Mouse (Mus musculus) CD4-positive, CD25-positive, alpha-beta regulatory T cell (primary cell): ENCODE measurements around the gene Bfar. TPM values are rescaled to one million over a fixed set of nuclear protein-coding genes. Genes with fewer than 3 reads are reported as not detected.

Source experiments
- polyA plus RNA-seq: library from polyadenylated mRNA; unstranded; fragments of 100-300 nt; shearing (Covaris generic); gene quantifications from one replicate; pipeline ENCODE4 v1.2.1, GENCODE M21; 2017

Bfar gene
- polyA plus RNA-seq = 56.4 TPM

GRCm38 (mm10) chr16:13671685-13672385 lies at the start of gene Bfar, which contains the start of gene 3110001I22Rik:
Gene Bfar (plus strand): TSS chr16:13671858.
Gene 3110001I22Rik (plus strand): TSS chr16:13671929.

DNA sequence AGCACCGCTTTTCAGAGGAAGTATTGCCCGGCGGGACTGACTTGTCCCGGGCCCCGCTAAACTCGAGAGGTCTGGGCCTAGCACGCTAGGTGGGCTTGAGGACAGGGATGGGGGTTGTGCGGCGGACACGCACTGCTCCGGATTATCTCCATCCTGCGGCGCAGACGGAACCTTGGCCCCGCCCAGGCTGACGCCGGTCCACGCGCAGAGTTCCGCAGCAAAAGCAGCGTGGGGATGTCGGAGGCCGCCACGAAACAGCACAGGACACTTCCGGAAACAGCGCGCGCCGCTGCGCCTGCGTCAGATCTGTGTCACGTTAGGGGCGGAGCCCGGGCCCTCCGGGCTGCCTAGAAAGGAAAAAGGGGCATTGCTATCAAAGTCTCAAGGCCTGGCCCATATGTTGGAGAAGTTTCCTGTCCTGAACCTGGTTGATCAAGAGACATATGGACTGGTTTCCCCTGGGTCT lies 3.7 kb upstream of the Bfar start, which contains the start of gene Parn:
Parn (minus strand) TSS at position 293 of the 466 bp plus-strand sequence.

DNA sequence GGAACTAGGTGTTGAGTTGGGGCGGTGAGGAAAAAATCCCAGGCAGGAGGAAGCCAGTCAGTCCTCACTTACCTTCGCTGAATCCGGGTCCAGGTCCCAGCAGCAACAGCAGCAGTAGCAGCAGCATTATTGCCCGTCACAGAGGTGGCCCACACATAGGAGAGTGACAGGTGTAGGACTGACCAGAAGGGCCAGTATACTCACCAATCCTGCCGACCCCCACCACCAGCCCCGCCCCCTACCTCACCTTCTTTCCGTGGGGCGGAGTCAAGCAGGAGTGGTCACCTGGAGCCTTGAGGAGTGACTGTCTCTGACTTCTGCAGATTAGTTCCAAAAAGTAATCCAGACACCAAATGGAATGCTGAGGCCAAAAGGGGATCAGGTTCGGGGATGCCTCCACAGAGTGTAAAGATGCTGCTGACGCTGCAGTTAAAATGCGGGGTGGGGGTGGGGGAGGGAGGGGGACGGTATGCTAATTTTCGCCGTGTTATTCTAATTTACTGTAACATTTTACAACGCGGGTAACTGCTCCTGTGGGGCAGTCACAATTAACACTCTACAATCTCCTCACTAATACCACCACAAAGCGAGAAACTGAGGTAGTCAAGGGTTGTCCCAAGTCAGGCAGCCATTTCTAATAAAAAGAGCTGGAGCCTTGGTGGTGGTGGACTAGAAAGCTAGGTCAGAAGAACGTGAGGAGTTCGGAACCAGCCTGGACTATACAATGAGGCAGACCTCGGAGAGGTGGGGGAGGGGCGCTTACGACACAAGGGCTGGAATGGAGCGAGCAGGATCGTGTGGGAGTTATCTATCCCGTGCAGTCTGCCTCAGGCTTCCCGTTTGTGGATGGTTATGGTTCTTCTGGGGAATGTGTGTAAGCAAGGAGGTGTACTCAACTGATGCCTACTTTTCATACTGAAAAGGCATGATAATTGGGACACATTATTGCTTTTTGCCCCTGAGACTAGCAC lies 58.9 kb downstream of the Bfar start, which contains the start of gene Pla2g10:
Pla2g10 (minus strand) TSS at position 699 of the 971 bp plus-strand sequence.

Other genes with a start within 250 kb of the Bfar start
- 57.3 TPM for gene Parn, start 3.7 kb upstream of the Bfar start, polyA plus RNA-seq
- gene 3110001I22Rik, start 71 bp downstream of the Bfar start, polyA plus RNA-seq = 8.3 TPM
- gene Pla2g10, start 59.1 kb downstream of the Bfar start, polyA plus RNA-seq = 0.56 TPM
- gene Rrn3, start 108.8 kb downstream of the Bfar start, polyA plus RNA-seq = 39.5 TPM
- gene Ntan1, start 147.0 kb downstream of the Bfar start, polyA plus RNA-seq = 179 TPM
- 57.3 TPM for gene Pdxdc1, start 231.3 kb downstream of the Bfar start, polyA plus RNA-seq
- 0.50 TPM for gene Mpv17l, start 231.3 kb downstream of the Bfar start, polyA plus RNA-seq